Mouse (Mus musculus): Measurements from ENCODE around the gene Cyth1.

The Cyth1 gene

GRCm38 (mm10) chr11:118254159-118254951 lies 6.0 kb upstream of the Cyth1 start:
- no peak for DNase-seq (ENCODE audit: low spot score)

- no peak for DNase-seq (ENCODE audit: low spot score)
These were observed 5.2 kb upstream of the Cyth1 start for GRCm38 (mm10) chr11:118253447-118254158.

- no peak for DNase-seq (ENCODE audit: low spot score)
These were observed 606 bp upstream of the Cyth1 start for GRCm38 (mm10) chr11:118249012-118249383.

GRCm38 (mm10) chr11:118247359-118248095 lies 865 bp downstream of the Cyth1 start:
- DNase-seq (ENCODE audit: low spot score): peak; percentile 47

- no peak for DNase-seq (ENCODE audit: low spot score)
These were observed 1.7 kb downstream of the Cyth1 start for GRCm38 (mm10) chr11:118246724-118247123.

- no peak for DNase-seq (ENCODE audit: low spot score)
These were observed 3.3 kb downstream of the Cyth1 start for GRCm38 (mm10) chr11:118245130-118245529.

GRCm38 (mm10) chr11:118243627-118244261 lies 4.6 kb downstream of the Cyth1 start:
- DNase-seq (ENCODE audit: low spot score): no peak

GRCm38 (mm10) chr11:118242506-118242905 lies 5.9 kb downstream of the Cyth1 start:
- DNase-seq (ENCODE audit: low spot score): no peak

GRCm38 (mm10) chr11:118240388-118240787 lies 8.0 kb downstream of the Cyth1 start:
- DNase-seq (ENCODE audit: low spot score): no peak

- DNase-seq (ENCODE audit: low spot score): no peak
These were observed 8.9 kb downstream of the Cyth1 start for GRCm38 (mm10) chr11:118239281-118240198.

- DNase-seq (ENCODE audit: low spot score): no peak
These were observed 11.7 kb downstream of the Cyth1 start for GRCm38 (mm10) chr11:118236520-118237190.

- no peak for DNase-seq (ENCODE audit: low spot score)
These were observed 13.5 kb downstream of the Cyth1 start for GRCm38 (mm10) chr11:118234929-118235328.

GRCm38 (mm10) chr11:118234500-118234899 lies 13.9 kb downstream of the Cyth1 start:
- no peak for DNase-seq (ENCODE audit: low spot score)

GRCm38 (mm10) chr11:118233924-118234323 lies 14.5 kb downstream of the Cyth1 start:
- DNase-seq (ENCODE audit: low spot score): no peak

GRCm38 (mm10) chr11:118232314-118232831 lies 16.0 kb downstream of the Cyth1 start:
- DNase-seq (ENCODE audit: low spot score): no peak

- DNase-seq (ENCODE audit: low spot score): no peak
These were observed 18.5 kb downstream of the Cyth1 start for GRCm38 (mm10) chr11:118229941-118230340.

- DNase-seq (ENCODE audit: low spot score): no peak
These were observed 20.7 kb downstream of the Cyth1 start for GRCm38 (mm10) chr11:118227650-118228049.

- no peak for DNase-seq (ENCODE audit: low spot score)
These were observed 21.5 kb downstream of the Cyth1 start for GRCm38 (mm10) chr11:118226850-118227249.

GRCm38 (mm10) chr11:118225862-118226261 lies 22.5 kb downstream of the Cyth1 start:
- DNase-seq (ENCODE audit: low spot score): no peak

Measured in spleen, adult 12 weeks (tissue).